Mouse (Mus musculus) layer of hippocampus, adult 6 months (tissue): Measurements from ENCODE around the gene Olfr850. TPM values are rescaled to one million over a fixed set of nuclear protein-coding genes. Genes with fewer than 3 reads are reported as not detected.

Experiments used
- long read RNA-seq, 2 experiments: library from polyadenylated mRNA; unstranded; transcript quantifications; one replicate each; pipeline ENCODE4 v2.0.0; 2019 to 2020
- polyA plus RNA-seq: library from polyadenylated mRNA; unstranded; fragments of <200 nt; fragmentation: Nextera tagmentation; gene quantifications from 2 replicates; pipeline ENCODE4 v1.2.3, GENCODE M21; 2021

The Olfr850 gene
- polyA plus RNA-seq, result not detected in 2 replicates
- long read RNA-seq, experiment 1, result 0 reads
- long read RNA-seq, experiment 2, result 0 reads

GRCm38 (mm10) chr9:19478148-19478547 is at the start of gene Olfr850:
Olfr850 (minus strand) TSS chr9:19478248.

GRCm38 (mm10) chr9:19492995-19493394 is 14.9 kb upstream of the Olfr850 start, which contains the start of gene Olfr851:
Olfr851 (plus strand) TSS chr9:19493295.

GRCm38 (mm10) chr9:19439966-19440365 is 38.1 kb downstream of the Olfr850 start, which contains the start of gene Olfr849:
Olfr849 (plus strand) TSS chr9:19440266.

Other genes with a start within 250 kb of the Olfr850 start
- gene Olfr843, start 226.3 kb downstream of the Olfr850 start, polyA plus RNA-seq, result not detected in 2 replicates
- not detected in 2 replicates for gene Olfr844, start 161.9 kb downstream of the Olfr850 start, polyA plus RNA-seq
- gene Olfr845, start 141.8 kb downstream of the Olfr850 start, polyA plus RNA-seq, result not detected in 2 replicates
- not detected in 2 replicates for gene Olfr846, start 114.2 kb downstream of the Olfr850 start, polyA plus RNA-seq
- not detected in 2 replicates for gene Olfr847, start 99.6 kb downstream of the Olfr850 start, polyA plus RNA-seq
- gene Olfr849, start 38.0 kb downstream of the Olfr850 start, polyA plus RNA-seq, result not detected in 2 replicates
- gene Olfr851, start 15.0 kb upstream of the Olfr850 start, polyA plus RNA-seq, result not detected in 2 replicates
- gene Olfr853, start 62.8 kb upstream of the Olfr850 start, polyA plus RNA-seq, result not detected in 2 replicates
- gene Olfr854, start 89.1 kb upstream of the Olfr850 start, polyA plus RNA-seq, result not detected in 2 replicates
- not detected in 2 replicates for gene Olfr855, start 104.4 kb upstream of the Olfr850 start, polyA plus RNA-seq
- gene Zfp317, start 143.9 kb upstream of the Olfr850 start, polyA plus RNA-seq, result 8.6 and 13.6 TPM in 2 replicates
- gene Olfr857, start 231.2 kb upstream of the Olfr850 start, polyA plus RNA-seq, result not detected in 2 replicates